Mouse (Mus musculus): ENCODE data around the gene Fam166a.

GRCm38 (mm10) chr2:25182664-25183063 is 35.9 kb upstream of the Fam166a start:
- no peak for TF ChIP-seq ZC3H11A (IDR thresholded peaks at IDR 0.05; ENCODE audit: borderline replicate concordance, low read depth, low read length)
- TF ChIP-seq HCFC1 (IDR thresholded peaks at IDR 0.05; ENCODE audit: borderline replicate concordance, insufficient read depth, low read length) = no peak
- no peak for TF ChIP-seq MAFK (IDR thresholded peaks at IDR 0.05; ENCODE audit: insufficient read depth, low read depth, low read length)

Data from ES-E14 (cell line).